Mouse (Mus musculus) forebrain, embryonic 14.5 days (tissue): ENCODE data around the gene Fpr1. TPM values are rescaled to one million over a fixed set of nuclear protein-coding genes. Genes with fewer than 3 reads are reported as not detected.
"Not testable (repeated sequence)": the region's sequence is repeated elsewhere in the genome, so short reads cannot be mapped to it uniquely, and the experiment has no call there.

Experiments
- ATAC-seq: fragments of 200-750 bp; cut with Nextera tagmentation; 2 replicates; pipeline ENCODE4 v1.8.0; 2017; ENCODE audit warnings: mild to moderate bottlenecking, moderate library complexity
- DNase-seq: peaks from one replicate; pipeline ENCODE4 v3.0.0-alpha.2; 2015; ENCODE audit warnings: low spot score
- H3K27ac ChIP-seq: fragments of 300-500 bp; sonication (generic); 2 replicates; pipeline ENCODE4 v1.5.1; 2014; ENCODE audit warnings: low read depth, mild to moderate bottlenecking, control low read depth, low read length, moderate library complexity
- H3K27me3 ChIP-seq: fragments of 300-500 bp; sonication (generic); replicated peaks from 2 replicates; pipeline ENCODE4 v1.6.1; 2014; ENCODE audit warnings: low read length, control low read depth, mixed read lengths; ENCODE audit not compliant: control insufficient read depth, insufficient read depth
- H3K36me3 ChIP-seq: fragments of 300-500 bp; sonication (generic); 2 replicates; pipeline ENCODE4 v1.6.1; 2014; ENCODE audit warnings: low read length, control low read depth; ENCODE audit not compliant: control insufficient read depth, insufficient read depth
- H3K4me1 ChIP-seq: fragments of 300-500 bp; sonication (generic); 2 replicates; pipeline ENCODE4 v1.6.1; 2014; ENCODE audit warnings: antibody characterized with exemption, low read length, control low read depth; ENCODE audit not compliant: control insufficient read depth, insufficient read depth
- H3K4me2 ChIP-seq: fragments of 300-500 bp; sonication (generic); 2 replicates; pipeline ENCODE4 v1.6.1; 2014; ENCODE audit warnings: mild to moderate bottlenecking, control low read depth, low read length
- H3K4me3 ChIP-seq: fragments of 300-500 bp; sonication (generic); 2 replicates; pipeline ENCODE4 v1.5.1; 2014; ENCODE audit warnings: low read depth, low read length, control low read depth
- H3K9ac ChIP-seq: fragments of 300-500 bp; sonication (generic); 2 replicates; pipeline ENCODE4 v1.6.1; 2014; ENCODE audit warnings: mild to moderate bottlenecking, low read length, control low read depth, moderate library complexity
- H3K9me3 ChIP-seq: fragments of 300-500 bp; sonication (generic); replicated peaks from 2 replicates; pipeline ENCODE4 v1.6.1; 2016; ENCODE audit warnings: low read length, control low read depth, mixed read lengths; ENCODE audit not compliant: control insufficient read depth
- WGBS: fragments of 180-500 bp; shearing (Covaris S2); extraction: QIAGEN DNeasy Blood & Tissue Kit; methylation state at CpG from one replicate; pipeline ENCODE4 v1.1.7; 2014; 5-methylcytosine and 5-hydroxymethylcytosine counted together
- polyA plus RNA-seq: library from polyadenylated mRNA; unstranded; fragments of >200 nt; fragmentation: Nextera tagmentation; extraction: Ambion mirVana; gene quantifications from 2 replicates; pipeline ENCODE4 v1.2.1, GENCODE M21; 2014

Fpr1 gene
- polyA plus RNA-seq = not detected in 2 replicates

DNA sequence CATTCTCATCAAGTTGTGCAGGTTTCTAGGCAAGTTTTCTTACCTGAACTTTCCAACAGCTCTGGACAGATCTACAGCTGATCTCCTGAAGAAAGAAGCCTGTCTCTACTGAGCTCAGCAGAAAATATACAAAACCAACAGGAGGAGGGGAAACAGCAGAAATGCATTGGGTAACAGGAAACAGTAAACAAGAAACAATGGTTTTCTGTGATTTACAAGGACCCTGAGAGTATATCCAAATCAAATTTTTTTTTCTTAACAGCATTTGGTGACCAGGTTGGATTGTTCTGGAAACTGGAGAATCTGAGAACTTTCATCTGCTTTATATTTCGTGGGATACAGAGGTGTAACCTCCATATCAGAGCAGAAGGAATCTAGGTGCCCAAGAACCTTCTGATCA is at the start of gene Fpr1:
Gene Fpr1, minus strand, starts transcription at position 101 of the 400 bp plus-strand sequence.
- H3K27me3 ChIP-seq = no peaks in the 10 kb centered on the region
- 60% methylated on average over 1 of the region's 1 CpGs for WGBS

GRCm38 (mm10) chr17:17917782-17918181 is 34.0 kb upstream of the Fpr1 start:
- H3K4me2 ChIP-seq = no peak overlapping the region
- no peak overlapping the region for H3K27ac ChIP-seq
- H3K9ac ChIP-seq = no peak overlapping the region
- H3K9me3 ChIP-seq = no peaks in the 10 kb centered on the region
- ATAC-seq = no peak
- H3K4me3 ChIP-seq = no peak overlapping the region
- no peaks in the 10 kb centered on the region for H3K36me3 ChIP-seq
- no peaks in the 10 kb centered on the region for H3K27me3 ChIP-seq
- H3K4me1 ChIP-seq = no peaks in the 10 kb centered on the region
- no peak for DNase-seq

More for the DNA sequence above, at the start of gene Fpr1:
- no peak within 1 kb of the TSS for H3K9ac ChIP-seq
- no peaks in the 10 kb centered on the region for H3K4me1 ChIP-seq
- no peak within 1 kb of the TSS for H3K27ac ChIP-seq
- no peaks in the 10 kb centered on the region for H3K36me3 ChIP-seq
- no peaks in the 10 kb centered on the region for H3K9me3 ChIP-seq
- H3K4me3 ChIP-seq = no peak within 1 kb of the TSS
- ATAC-seq (no peak), DNase-seq (no peak)
- H3K4me2 ChIP-seq = no peak within 1 kb of the TSS

- DNase-seq = no peak
- Histone ChIP-seq H3K36me3 (no peaks in the 10 kb centered on the region), H3K9ac (no peak overlapping the region), H3K4me2 (no peak overlapping the region), H3K4me3 (no peak overlapping the region), H3K27ac (no peak overlapping the region), H3K4me1 (no peaks in the 10 kb centered on the region), H3K9me3 (no peaks in the 10 kb centered on the region), H3K27me3 (no peaks in the 10 kb centered on the region)
- 93% methylated on average over 1 of the region's 1 CpGs for WGBS
- no peak for ATAC-seq
Measured at GRCm38 (mm10) chr17:17917376-17917775, 33.6 kb upstream of the Fpr1 start.

GRCm38 (mm10) chr17:17912618-17913017 is 28.9 kb upstream of the Fpr1 start:
- H3K4me3 ChIP-seq, DNase-seq, H3K36me3 ChIP-seq, ATAC-seq, H3K9me3 ChIP-seq, H3K27ac ChIP-seq, H3K9ac ChIP-seq, H3K4me1 ChIP-seq, H3K4me2 ChIP-seq, H3K27me3 ChIP-seq: not testable (repeated sequence)
- WGBS = 91% methylated on average over 8 of the region's 8 CpGs

- WGBS = 26% methylated on average over 51 of the region's 51 CpGs
- Histone ChIP-seq H3K27me3 (no peaks in the 10 kb centered on the region), H3K9me3 (no peaks in the 10 kb centered on the region), H3K4me3 (peak overlapping the region; percentile 39), H3K4me1 (no peaks in the 10 kb centered on the region), H3K27ac (no peak overlapping the region), H3K9ac (peak overlapping the region; percentile 63), H3K36me3 (no peaks in the 10 kb centered on the region), H3K4me2 (peak overlapping the region; percentile 63)
- peak; percentile 88 for DNase-seq
- ATAC-seq = peak; percentile 99
Measured at GRCm38 (mm10) chr17:17909636-17910421, 26.1 kb upstream of the Fpr1 start.

GRCm38 (mm10) chr17:17900768-17901167 is 17.0 kb upstream of the Fpr1 start:
- ATAC-seq (no peak), DNase-seq (no peak)
- Histone ChIP-seq H3K27me3 (no peaks in the 10 kb centered on the region), H3K36me3 (no peaks in the 10 kb centered on the region), H3K9ac (no peak overlapping the region), H3K4me1 (no peaks in the 10 kb centered on the region), H3K4me2 (no peak overlapping the region), H3K4me3 (no peak overlapping the region), H3K27ac (no peak overlapping the region), H3K9me3 (no peaks in the 10 kb centered on the region)
- WGBS = 76% methylated on average over 1 of the region's 1 CpGs

- H3K4me2 ChIP-seq = no peak overlapping the region
- no peak for ATAC-seq
- WGBS = 76% methylated on average over 2 of the region's 2 CpGs
Measured at GRCm38 (mm10) chr17:17899268-17899667, 15.5 kb upstream of the Fpr1 start.

GRCm38 (mm10) chr17:17896039-17896438 is 12.3 kb upstream of the Fpr1 start:
- no peaks in the 10 kb centered on the region for H3K27me3 ChIP-seq
- H3K4me3 ChIP-seq = no peak overlapping the region
- H3K9ac ChIP-seq = no peak overlapping the region
- H3K36me3 ChIP-seq = no peaks in the 10 kb centered on the region
- ATAC-seq (0 out of 2 replicates have a peak, but pooled peaks have one; percentile 23), DNase-seq (peak; percentile 82)
- H3K4me1 ChIP-seq = no peaks in the 10 kb centered on the region
- no peak overlapping the region for H3K4me2 ChIP-seq
- H3K9me3 ChIP-seq = no peaks in the 10 kb centered on the region
- WGBS = 2% methylated on average over 4 of the region's 4 CpGs
- no peak overlapping the region for H3K27ac ChIP-seq

More at GRCm38 (mm10) chr17:17899268-17899667, 15.5 kb upstream of the Fpr1 start:
- H3K4me1 ChIP-seq = no peaks in the 10 kb centered on the region
- H3K9me3 ChIP-seq = no peaks in the 10 kb centered on the region
- no peak overlapping the region for H3K27ac ChIP-seq
- no peaks in the 10 kb centered on the region for H3K36me3 ChIP-seq
- no peak overlapping the region for H3K4me3 ChIP-seq
- H3K9ac ChIP-seq = no peak overlapping the region
- peak; percentile 71 for DNase-seq
- H3K27me3 ChIP-seq = no peaks in the 10 kb centered on the region

- no peak for ATAC-seq
- H3K27me3 ChIP-seq = no peaks in the 10 kb centered on the region
- no peak overlapping the region for H3K9ac ChIP-seq
- no peak overlapping the region for H3K4me2 ChIP-seq
- H3K9me3 ChIP-seq = no peaks in the 10 kb centered on the region
- no peak overlapping the region for H3K4me3 ChIP-seq
- WGBS = 87% methylated on average over 2 of the region's 2 CpGs
- H3K27ac ChIP-seq = no peak overlapping the region
- no peaks in the 10 kb centered on the region for H3K36me3 ChIP-seq
- DNase-seq = no peak
- H3K4me1 ChIP-seq = no peaks in the 10 kb centered on the region
Measured at GRCm38 (mm10) chr17:17889732-17890425, 6.1 kb upstream of the Fpr1 start.
